Mouse (Mus musculus): ENCODE results near the gene Psme2.

- TF ChIP-seq CTCF (IDR thresholded peaks at IDR 0.05; ENCODE audit: low read depth): no peak
- TF ChIP-seq EP300 (IDR thresholded peaks at IDR 0.05; ENCODE audit: low read depth): no peak
Measured at GRCm38 (mm10) chr14:55608339-55608738, 17.4 kb upstream of the Psme2 start.
